Mouse (Mus musculus) C2C12 (cell line): Measurements from ENCODE around the gene Pde10a. TPM values are rescaled to one million over a fixed set of nuclear protein-coding genes. Genes with fewer than 3 reads are reported as not detected.

Source experiments
- H3K27me3 ChIP-seq: one replicate; pipeline ENCODE4 v1.6.1; 2011; ENCODE audit not compliant: control insufficient read depth, insufficient read depth, insufficient read length
- H3K36me3 ChIP-seq: one replicate; pipeline ENCODE4 v1.6.1; 2011; ENCODE audit not compliant: control insufficient read depth, insufficient read depth
- H3K4me3 ChIP-seq: one replicate; pipeline ENCODE4 v1.5.1; 2011; ENCODE audit warnings: mild to moderate bottlenecking, control low read depth; ENCODE audit not compliant: poor library complexity, insufficient read depth, severe bottlenecking
- H3K79me2 ChIP-seq: one replicate; pipeline ENCODE4 v1.6.1; 2011; ENCODE audit not compliant: control insufficient read depth, insufficient read depth
- H3K79me3 ChIP-seq: one replicate; pipeline ENCODE4 v1.6.1; 2011; ENCODE audit warnings: low read depth, control low read depth
- H3ac ChIP-seq: one replicate; pipeline ENCODE3; 2011; ENCODE audit warnings: low read depth; ENCODE audit not compliant: control insufficient read depth, insufficient read length
- CEBPB ChIP-seq: IDR thresholded peaks from one replicate; pipeline ENCODE4 v1.6.1; 2011; ENCODE audit warnings: low read depth, mild to moderate bottlenecking, control low read depth, moderate library complexity
- CTCF ChIP-seq: IDR thresholded peaks from one replicate; pipeline ENCODE4 v1.5.1; 2011; ENCODE audit not compliant: control insufficient read depth, insufficient read depth, insufficient read length
- FOSL1 ChIP-seq: IDR thresholded peaks from one replicate; pipeline ENCODE4 v1.8.0; 2011; ENCODE audit warnings: mild to moderate bottlenecking, low read length; ENCODE audit not compliant: poor library complexity, insufficient read depth, severe bottlenecking
- MAX ChIP-seq: IDR thresholded peaks from one replicate; pipeline ENCODE4 v1.6.1; 2011; ENCODE audit warnings: mild to moderate bottlenecking, control low read depth
- MYOD1 ChIP-seq: IDR thresholded peaks from one replicate; pipeline ENCODE4 v1.6.1; 2011; ENCODE audit warnings: low read depth; ENCODE audit not compliant: control insufficient read depth, insufficient read length
- MYOG ChIP-seq: IDR thresholded peaks from one replicate; pipeline ENCODE4 v1.6.1; 2011; ENCODE audit not compliant: control insufficient read depth, insufficient read length; ENCODE audit errors: extremely low read depth
- USF1 ChIP-seq: IDR thresholded peaks from one replicate; pipeline ENCODE4 v1.6.1; 2011; ENCODE audit warnings: low read depth, mild to moderate bottlenecking, control low read depth, moderate library complexity
- polyA plus RNA-seq: library from polyadenylated mRNA; unstranded; fragments of >200 nt; fragmentation: generic; extraction: Trizol; gene quantifications from one replicate; pipeline ENCODE4 v1.2.1, GENCODE M21; 2012; ENCODE audit warnings: missing spikeins

The Pde10a gene
- polyA plus RNA-seq, 1 experiment, result 0.83 TPM

GRCm38 (mm10) chr17:8640741-8641480 is 115.7 kb downstream of the Pde10a start:
- TF ChIP-seq MAX (no peak), MYOG (no peak), MYOD1 (no peak), CTCF (no peak), USF1 (no peak), CEBPB (no peak), FOSL1 (no peak)
- no peaks in the 10 kb centered on the region for H3K79me3 ChIP-seq
- H3K4me3 ChIP-seq, result no peak overlapping the region
- no peaks in the 10 kb centered on the region for H3K79me2 ChIP-seq
- H3K36me3 ChIP-seq, result no peaks in the 10 kb centered on the region
- H3ac ChIP-seq, result no peak overlapping the region
- no peaks in the 10 kb centered on the region for H3K27me3 ChIP-seq

- Histone ChIP-seq H3K79me3 (no peaks in the 10 kb centered on the region), H3ac (no peak overlapping the region), H3K79me2 (no peaks in the 10 kb centered on the region), H3K27me3 (no peaks in the 10 kb centered on the region), H3K4me3 (no peak overlapping the region), H3K36me3 (no peaks in the 10 kb centered on the region)
- TF ChIP-seq MAX (no peak), USF1 (no peak), MYOD1 (no peak), MYOG (no peak), CEBPB (no peak), FOSL1 (no peak), CTCF (no peak)
These were observed 116.3 kb downstream of the Pde10a start for GRCm38 (mm10) chr17:8641491-8641890.

GRCm38 (mm10) chr17:8642356-8642755 is 117.2 kb downstream of the Pde10a start:
- Histone ChIP-seq H3K36me3 (no peaks in the 10 kb centered on the region), H3K4me3 (no peak overlapping the region), H3K79me3 (no peaks in the 10 kb centered on the region), H3K79me2 (no peaks in the 10 kb centered on the region), H3K27me3 (no peaks in the 10 kb centered on the region), H3ac (no peak overlapping the region)
- no peak for TF ChIP-seq CEBPB
- TF ChIP-seq FOSL1, result no peak
- TF ChIP-seq MYOD1, result no peak
- no peak for TF ChIP-seq USF1
- TF ChIP-seq MYOG, result no peak
- TF ChIP-seq CTCF, result no peak
- TF ChIP-seq MAX, result no peak

DNA sequence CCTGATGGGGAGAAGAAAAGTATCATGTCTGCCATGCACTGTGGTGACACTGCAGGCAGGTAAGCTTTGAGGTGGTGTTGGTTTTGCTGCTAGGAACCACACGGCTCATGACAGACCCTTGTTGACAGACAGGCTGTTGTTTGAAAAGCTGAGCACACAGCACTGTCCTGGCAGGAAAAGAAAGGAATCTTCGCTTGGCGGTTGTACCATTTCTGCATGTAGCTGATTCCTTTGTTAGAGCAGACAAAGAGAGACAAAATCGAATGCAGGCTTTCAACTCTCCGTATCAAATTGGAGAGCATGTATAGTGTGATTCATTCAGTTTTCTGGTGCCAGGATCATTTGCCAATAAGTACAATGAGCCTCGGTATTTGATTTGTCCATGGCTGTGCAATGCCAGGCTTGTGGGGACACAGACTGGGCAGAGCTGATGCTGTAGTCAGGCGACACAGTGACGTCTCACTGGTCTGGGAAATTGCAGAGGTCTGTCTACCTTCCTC is 122.2 kb downstream of the Pde10a start:
- Histone ChIP-seq H3K79me2 (no peaks in the 10 kb centered on the region), H3K4me3 (no peak overlapping the region), H3ac (no peak overlapping the region), H3K36me3 (no peaks in the 10 kb centered on the region), H3K27me3 (no peaks in the 10 kb centered on the region), H3K79me3 (no peaks in the 10 kb centered on the region)
- TF ChIP-seq MYOG, result no peak
- no peak for TF ChIP-seq MAX
- TF ChIP-seq FOSL1, result no peak
- no peak for TF ChIP-seq MYOD1
- TF ChIP-seq USF1, result no peak
- no peak for TF ChIP-seq CTCF
- no peak for TF ChIP-seq CEBPB

DNA sequence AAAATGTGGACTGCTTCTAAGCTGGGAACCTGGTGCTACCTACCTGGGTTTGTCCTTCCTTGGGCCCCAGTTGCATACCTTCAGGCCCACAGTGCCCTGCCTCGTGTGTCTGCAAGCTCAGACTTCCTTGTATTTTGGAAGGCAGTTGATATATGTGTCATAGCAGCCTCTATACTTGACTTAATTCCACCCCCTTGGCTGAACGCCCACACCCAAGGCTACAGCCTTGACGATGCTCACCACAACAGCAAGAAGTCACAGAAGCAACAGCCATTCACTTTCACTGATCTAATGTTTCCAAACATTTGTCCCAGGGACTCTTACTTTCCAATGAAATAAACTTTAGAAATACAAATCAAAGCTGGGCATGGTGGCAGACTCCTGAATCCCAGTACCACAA is 123.1 kb downstream of the Pde10a start:
- Histone ChIP-seq H3K79me2 (no peaks in the 10 kb centered on the region), H3K79me3 (no peaks in the 10 kb centered on the region), H3K27me3 (no peaks in the 10 kb centered on the region), H3K4me3 (no peak overlapping the region), H3K36me3 (no peaks in the 10 kb centered on the region), H3ac (no peak overlapping the region)
- no peak for TF ChIP-seq MYOD1
- TF ChIP-seq MYOG, result no peak
- TF ChIP-seq USF1, result no peak

- Histone ChIP-seq H3K27me3 (no peaks in the 10 kb centered on the region), H3K4me3 (no peak overlapping the region), H3K79me3 (no peaks in the 10 kb centered on the region), H3K36me3 (no peaks in the 10 kb centered on the region), H3K79me2 (no peaks in the 10 kb centered on the region), H3ac (no peak overlapping the region)
- TF ChIP-seq MAX (no peak), MYOG (no peak), CTCF (no peak), CEBPB (no peak), MYOD1 (no peak), USF1 (no peak), FOSL1 (no peak)
These were observed 127.6 kb downstream of the Pde10a start for GRCm38 (mm10) chr17:8652681-8653262.
